Mouse (Mus musculus) E14TG2a.4 (cell line): Measurements from ENCODE around the gene Nnat.

ENCODE experiments used
- CTCF ChIP-seq: conservative IDR thresholded peaks from 2 replicates; pipeline ENCODE4 v1.5.1; 2014; ENCODE audit warnings: low read length
- NANOG ChIP-seq: IDR thresholded peaks from 2 replicates; pipeline ENCODE4 v1.6.1; 2014; ENCODE audit warnings: borderline replicate concordance, low read length, mixed read lengths

DNA sequence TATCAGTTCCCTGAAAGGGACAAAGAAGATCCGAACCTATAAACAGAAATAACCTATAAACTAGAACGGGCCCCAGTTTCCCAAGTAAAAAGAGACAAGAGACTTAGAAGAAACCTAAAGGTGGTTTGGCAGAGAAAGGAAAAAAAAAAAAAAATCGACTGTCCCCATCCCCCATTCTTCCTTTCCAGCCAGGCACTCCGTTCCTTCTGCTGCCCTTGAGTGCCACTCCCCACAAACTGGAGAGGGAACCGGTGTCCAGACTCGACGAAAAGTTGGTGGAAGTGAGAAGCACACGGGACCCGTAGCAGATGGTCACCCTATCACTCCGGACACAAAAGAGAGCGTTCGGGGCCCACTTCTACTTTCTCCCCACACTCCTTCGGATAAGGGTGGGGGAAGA is 5.6 kb downstream of the Nnat start:
- TF ChIP-seq CTCF (no peak), NANOG (no peak)
